Mouse (Mus musculus): Measurements from ENCODE around the gene Gdpgp1. TPM values are rescaled to one million over a fixed set of nuclear protein-coding genes. Genes with fewer than 3 reads are reported as not detected.
A peak's percentile ranks its signal among the peaks of the same experiment; 100 is the strongest.

Gene Gdpgp1
- polyA plus RNA-seq, 1 experiment, result 0.91 TPM

DNA sequence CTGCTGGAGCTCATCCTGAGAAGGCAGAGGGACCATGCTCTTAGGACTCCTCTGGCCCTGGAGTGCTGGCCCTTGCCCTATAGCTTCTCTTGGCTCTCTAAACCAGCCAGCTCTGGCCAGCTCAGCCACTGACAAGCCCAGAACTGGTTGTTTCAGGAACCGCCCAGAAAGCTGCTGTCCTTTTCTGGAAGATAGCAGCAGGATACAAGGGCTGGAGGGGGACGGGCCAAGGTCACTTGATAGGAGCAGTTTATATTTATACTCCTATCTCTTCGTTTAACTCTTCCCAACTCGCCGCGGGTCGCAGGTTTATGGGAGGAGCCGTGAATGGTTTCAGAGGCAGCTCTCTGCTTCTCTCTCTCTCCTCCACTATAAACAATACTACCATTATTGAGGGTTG, 46.6 kb upstream of the Gdpgp1 start:
- Histone ChIP-seq H3K4me2 (ENCODE audit: low read depth) (peak overlapping the region; percentile 98), H3K36me3 (ENCODE audit: control insufficient read depth, insufficient read depth) (no peaks in the 10 kb centered on the region), H3K4me3 (peak overlapping the region; percentile 63), H3K27me3 (ENCODE audit: control insufficient read depth, insufficient read depth, insufficient read length) (no peaks in the 10 kb centered on the region), H3ac (ENCODE audit: control insufficient read depth, insufficient read length) (peak overlapping the region; percentile 29), H3K79me2 (ENCODE audit: control insufficient read depth, insufficient read depth) (peaks cover 35% of the 10 kb centered on the region)
- TF ChIP-seq MAX (IDR thresholded peaks at IDR 0.05; ENCODE audit: low read depth) (no peak), SRF (IDR thresholded peaks at IDR 0.05; ENCODE audit: control insufficient read depth, insufficient read length, low read depth) (peak; percentile 66)

DNA sequence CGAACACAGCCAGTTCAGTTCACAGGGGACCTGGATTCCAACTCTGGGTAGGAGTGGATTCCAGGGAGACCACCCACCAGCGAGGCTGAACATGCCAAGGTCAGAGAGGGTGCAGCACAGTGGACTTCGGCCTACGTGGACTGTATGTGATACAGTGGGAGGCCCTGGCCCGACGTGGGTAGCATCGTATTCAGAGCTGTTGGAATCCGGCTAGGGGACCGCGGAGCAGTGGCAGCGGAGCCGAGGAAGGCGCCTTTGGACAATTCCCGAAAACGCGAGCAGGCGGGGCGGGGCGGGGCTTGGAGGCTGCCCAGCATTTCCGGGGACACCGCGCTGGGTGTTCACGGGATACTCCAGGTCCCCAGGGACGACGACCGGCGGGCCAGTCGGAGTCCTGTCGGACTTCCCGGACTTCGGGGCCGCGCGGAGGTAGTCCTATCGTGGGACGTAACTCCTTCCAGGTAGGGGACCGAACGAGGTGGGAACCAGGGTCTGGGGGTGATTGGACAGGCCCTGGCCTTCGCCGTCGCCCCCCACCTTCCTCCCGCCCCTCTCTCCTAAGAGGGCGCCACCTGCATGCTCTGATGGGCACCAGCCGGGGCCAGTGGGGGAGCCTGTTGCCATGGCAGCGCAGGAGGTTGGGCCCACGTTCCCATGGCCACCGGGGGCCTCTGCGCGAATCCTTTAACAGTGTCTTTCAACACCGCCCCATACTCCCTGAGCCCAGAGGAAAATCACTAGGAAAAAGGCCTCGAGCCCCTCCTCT, 46.0 kb upstream of the Gdpgp1 start, which contains the start of gene Sema4b:
Gene Sema4b (plus strand): TSS at position 311 of the 766 bp plus-strand sequence.
- TF ChIP-seq MYOG (IDR thresholded peaks at IDR 0.05; ENCODE audit: control insufficient read depth in 1 of 3, insufficient read depth in 1 of 3, insufficient read length in 2 of 3, low read depth in 2 of 3), result peak in 1 of 3 experiments; percentile 2
- peak; percentile 4 for TF ChIP-seq E2F4 (IDR thresholded peaks at IDR 0.05; ENCODE audit: insufficient read depth)
- TF ChIP-seq POLR2A (IDR thresholded peaks at IDR 0.05; ENCODE audit: insufficient read length, low read depth), result peak; percentile 70
- TF ChIP-seq MAX (IDR thresholded peaks at IDR 0.05; ENCODE audit: low read depth), result no peak
- TF ChIP-seq POLR2AphosphoS2 (IDR thresholded peaks at IDR 0.05; ENCODE audit: insufficient read length, low read depth), result peak; percentile 57
- Histone ChIP-seq H3K4me2 (ENCODE audit: low read depth) (peak within 1 kb of the TSS; percentile 98), H3K36me3 (ENCODE audit: control insufficient read depth, insufficient read depth) (no peaks in the 10 kb centered on the region), H3K4me3 (peak within 1 kb of the TSS; percentile 63), H3ac (ENCODE audit: control insufficient read depth, insufficient read length) (peak within 1 kb of the TSS; percentile 29), H3K79me2 (ENCODE audit: control insufficient read depth, insufficient read depth) (peaks cover 35% of the 10 kb centered on the region), H3K27me3 (ENCODE audit: control insufficient read depth, insufficient read depth, insufficient read length) (no peaks in the 10 kb centered on the region)

DNA sequence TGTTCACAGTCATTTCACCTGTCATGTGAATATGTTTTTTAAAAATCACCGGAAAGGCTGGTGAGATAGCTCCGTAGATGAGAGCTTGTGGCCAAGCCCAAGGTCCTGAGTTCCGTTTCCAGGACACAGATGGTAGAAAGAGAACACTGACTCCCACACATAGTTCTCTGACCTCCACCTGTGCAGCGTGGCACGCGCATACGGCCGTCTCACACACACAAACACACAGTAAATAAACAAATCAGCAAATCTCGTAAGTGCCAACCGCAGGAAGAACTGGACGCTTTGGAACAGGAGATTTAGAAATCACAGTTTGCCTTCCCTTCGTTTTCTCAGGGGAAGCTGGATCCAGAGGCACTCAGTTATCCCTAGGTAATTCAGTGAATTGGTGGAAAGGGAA, 45.2 kb upstream of the Gdpgp1 start:
- H3K79me2 ChIP-seq (ENCODE audit: control insufficient read depth, insufficient read depth), result peaks cover 35% of the 10 kb centered on the region
- H3K4me2 ChIP-seq (ENCODE audit: low read depth), result peak overlapping the region; percentile 98
- TF ChIP-seq REST (IDR thresholded peaks at IDR 0.05; ENCODE audit: insufficient read depth, insufficient read length) (no peak), USF1 (IDR thresholded peaks at IDR 0.05; ENCODE audit: low read depth) (no peak), POLR2A (IDR thresholded peaks at IDR 0.05; ENCODE audit: insufficient read length, low read depth) (no peak)
- peak overlapping the region; percentile 63 for H3K4me3 ChIP-seq
- no peak overlapping the region for H3ac ChIP-seq (ENCODE audit: control insufficient read depth, insufficient read length)
- H3K27me3 ChIP-seq (ENCODE audit: control insufficient read depth, insufficient read depth, insufficient read length), result no peaks in the 10 kb centered on the region
- no peaks in the 10 kb centered on the region for H3K36me3 ChIP-seq (ENCODE audit: control insufficient read depth, insufficient read depth)

DNA sequence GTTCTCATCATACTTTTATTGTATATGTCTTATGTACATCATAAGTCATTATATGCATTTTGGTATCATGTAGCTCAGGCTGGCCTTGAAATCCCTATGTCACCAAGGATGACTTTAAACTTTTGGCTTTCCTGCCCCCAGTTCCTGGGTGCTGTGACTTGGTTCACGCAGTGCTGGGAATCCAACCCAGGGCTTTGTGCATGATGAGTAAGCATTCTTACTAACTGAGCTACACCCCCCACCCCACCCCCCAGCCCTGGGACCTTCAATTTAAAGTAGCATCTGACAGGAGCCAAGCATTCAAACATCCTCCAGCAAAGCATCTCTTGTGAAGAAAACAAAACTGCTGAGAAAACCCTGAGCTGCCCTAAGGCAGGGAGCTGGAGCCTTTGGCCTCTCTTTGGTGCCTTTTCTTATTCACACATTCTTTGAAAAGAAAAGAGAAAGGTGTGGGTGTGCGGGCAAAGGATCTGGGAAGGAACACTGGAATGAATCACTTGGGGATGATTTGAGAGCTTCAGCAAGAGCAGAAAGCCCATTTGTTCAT, 44.0 kb upstream of the Gdpgp1 start:
- Histone ChIP-seq H3K79me2 (ENCODE audit: control insufficient read depth, insufficient read depth) (peaks cover 46% of the 10 kb centered on the region), H3ac (ENCODE audit: control insufficient read depth, insufficient read length) (no peak overlapping the region), H3K27me3 (ENCODE audit: control insufficient read depth, insufficient read depth, insufficient read length) (no peaks in the 10 kb centered on the region), H3K36me3 (ENCODE audit: control insufficient read depth, insufficient read depth) (no peaks in the 10 kb centered on the region), H3K4me2 (ENCODE audit: low read depth) (peak overlapping the region; percentile 98), H3K4me3 (no peak overlapping the region)
- no peak for TF ChIP-seq TCF3 (IDR thresholded peaks at IDR 0.05; ENCODE audit: insufficient read length, low read depth)
- TF ChIP-seq MAX (IDR thresholded peaks at IDR 0.05; ENCODE audit: low read depth), result no peak

DNA sequence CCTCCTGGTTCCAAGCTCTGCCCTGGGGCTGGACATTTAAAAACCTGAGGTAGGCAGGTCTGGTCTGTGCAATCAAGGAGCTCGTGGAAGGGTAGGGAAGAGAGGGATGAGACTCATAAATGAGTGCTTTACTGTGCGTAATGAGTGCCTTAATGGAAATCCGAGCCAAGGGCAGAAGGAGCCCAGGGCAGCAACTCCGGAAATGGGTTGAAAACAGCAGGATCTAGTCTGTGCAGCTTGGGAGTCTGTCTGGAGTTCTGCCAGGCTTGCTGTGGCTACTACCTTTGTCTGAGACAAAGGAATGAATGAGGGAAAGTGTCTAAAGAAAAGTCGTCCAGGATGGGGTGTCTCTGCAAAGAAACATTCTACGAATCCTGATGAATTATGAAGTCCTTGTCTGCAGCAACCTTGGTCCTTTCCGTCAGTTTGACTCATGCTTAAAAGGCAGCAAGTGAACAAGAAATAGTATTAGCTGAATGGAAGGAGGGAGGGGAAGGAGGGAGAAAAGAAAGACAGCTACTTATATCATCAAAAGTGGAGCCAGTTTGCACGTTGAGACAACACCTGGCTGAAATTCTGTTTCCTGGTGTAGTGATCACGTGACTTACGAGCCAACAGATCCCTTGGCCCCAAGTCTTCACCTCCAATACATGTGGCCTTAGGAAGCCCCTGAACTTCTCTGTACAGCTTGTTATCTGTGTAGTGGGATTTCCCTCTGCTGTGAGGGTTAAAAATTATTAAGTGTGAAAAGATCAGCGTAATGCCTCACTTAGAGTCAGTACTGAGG, 43.3 kb upstream of the Gdpgp1 start:
- H3K27me3 ChIP-seq (ENCODE audit: control insufficient read depth, insufficient read depth, insufficient read length), result no peaks in the 10 kb centered on the region
- H3K36me3 ChIP-seq (ENCODE audit: control insufficient read depth, insufficient read depth), result no peaks in the 10 kb centered on the region
- no peak overlapping the region for H3ac ChIP-seq (ENCODE audit: control insufficient read depth, insufficient read length)
- H3K4me2 ChIP-seq (ENCODE audit: low read depth), result peak overlapping the region; percentile 98
- peak; percentile 36 for TF ChIP-seq USF1 (IDR thresholded peaks at IDR 0.05; ENCODE audit: low read depth)
- TF ChIP-seq REST (IDR thresholded peaks at IDR 0.05; ENCODE audit: insufficient read depth, insufficient read length), result no peak
- no peak overlapping the region for H3K4me3 ChIP-seq
- peaks cover 50% of the 10 kb centered on the region for H3K79me2 ChIP-seq (ENCODE audit: control insufficient read depth, insufficient read depth)

DNA sequence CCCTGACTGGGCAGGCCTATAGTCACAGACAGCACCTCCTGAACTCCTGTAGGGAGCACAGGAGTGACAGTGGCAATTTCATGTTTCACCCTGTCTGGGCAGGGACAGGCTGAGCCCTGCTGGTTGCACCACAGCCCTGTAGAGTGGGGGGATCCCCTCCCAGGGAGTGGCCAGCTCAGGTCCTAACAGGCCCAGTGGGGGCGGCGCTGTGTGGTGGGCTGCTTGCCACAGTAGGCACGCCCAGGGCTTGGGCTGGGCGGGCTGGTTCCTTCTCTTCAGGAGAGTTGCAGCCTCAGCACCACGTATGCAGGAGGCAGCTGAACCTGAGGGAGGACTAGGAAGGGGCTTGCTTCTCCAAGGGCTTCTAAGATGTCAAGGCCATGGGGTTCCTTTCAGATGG, 41.2 kb upstream of the Gdpgp1 start:
- no peak overlapping the region for H3ac ChIP-seq (ENCODE audit: control insufficient read depth, insufficient read length)
- no peak for TF ChIP-seq TCF12 (IDR thresholded peaks at IDR 0.05; ENCODE audit: insufficient read depth, poor library complexity, severe bottlenecking)
- no peak for TF ChIP-seq SRF (IDR thresholded peaks at IDR 0.05; ENCODE audit: control insufficient read depth, insufficient read length, low read depth)
- no peak for TF ChIP-seq MYOD1 (IDR thresholded peaks at IDR 0.05; ENCODE audit: control insufficient read depth in 1 of 3, insufficient read length in 2 of 3, low read depth in 2 of 3)
- TF ChIP-seq USF1 (IDR thresholded peaks at IDR 0.05; ENCODE audit: low read depth), result no peak
- no peak for TF ChIP-seq CEBPB (IDR thresholded peaks at IDR 0.05; ENCODE audit: insufficient read depth, poor library complexity, severe bottlenecking)
- no peak for TF ChIP-seq E2F4 (IDR thresholded peaks at IDR 0.05; ENCODE audit: insufficient read depth)
- no peak for TF ChIP-seq TCF3 (IDR thresholded peaks at IDR 0.05; ENCODE audit: insufficient read length, low read depth)
- no peak for TF ChIP-seq POLR2AphosphoS2 (IDR thresholded peaks at IDR 0.05; ENCODE audit: insufficient read length, low read depth)
- no peak for TF ChIP-seq REST (IDR thresholded peaks at IDR 0.05; ENCODE audit: insufficient read depth, insufficient read length)
- peak in 1 of 3 experiments; percentile 44 for TF ChIP-seq MYOG (IDR thresholded peaks at IDR 0.05; ENCODE audit: control insufficient read depth in 1 of 3, insufficient read depth in 1 of 3, insufficient read length in 2 of 3, low read depth in 2 of 3)
- TF ChIP-seq MAX (IDR thresholded peaks at IDR 0.05; ENCODE audit: low read depth), result no peak
- peak; percentile 35 for TF ChIP-seq POLR2A (IDR thresholded peaks at IDR 0.05; ENCODE audit: insufficient read length, low read depth)
- H3K36me3 ChIP-seq (ENCODE audit: control insufficient read depth, insufficient read depth), result no peaks in the 10 kb centered on the region
- peak overlapping the region; percentile 78 for H3K4me2 ChIP-seq (ENCODE audit: low read depth)
- H3K27me3 ChIP-seq (ENCODE audit: control insufficient read depth, insufficient read depth, insufficient read length), result no peaks in the 10 kb centered on the region
- H3K4me3 ChIP-seq, result peak overlapping the region; percentile 13
- peaks cover 58% of the 10 kb centered on the region for H3K79me2 ChIP-seq (ENCODE audit: control insufficient read depth, insufficient read depth)
